Mouse (Mus musculus): ENCODE measurements around the gene Gm30737.
"Not testable (repeated sequence)": the region's sequence is repeated elsewhere in the genome, so short reads cannot be mapped to it uniquely, and the experiment has no call there.

Gene Gm30737

DNA sequence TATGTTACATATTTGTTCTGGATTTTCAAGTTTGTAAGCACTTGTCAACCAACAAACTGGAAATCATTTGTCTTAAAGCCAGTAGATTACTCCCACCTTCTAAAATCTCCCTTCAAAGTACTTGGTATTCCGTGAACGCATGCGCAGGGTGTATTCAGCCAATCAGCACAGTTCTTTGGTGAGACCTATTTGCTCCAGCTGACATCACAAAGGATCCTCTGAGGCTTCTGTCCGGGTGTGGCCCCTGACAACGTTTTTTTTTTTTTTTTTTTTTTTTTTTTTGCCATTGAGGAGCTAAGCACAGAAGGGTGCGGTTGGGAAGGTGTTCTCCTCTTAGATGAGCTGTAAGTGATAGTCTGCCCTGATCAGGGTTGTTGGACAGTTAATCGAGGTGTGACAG lies at the start of gene Gm30737:
Gene Gm30737, plus strand, starts transcription at position 301 of the 400 bp plus-strand sequence.
- not testable (repeated sequence) for DNase-seq

Measured in lung, postnatal 36 days (tissue).